Mouse (Mus musculus) thymus, adult 18-20 months (tissue): ENCODE results near the gene Olfr397.

Experiments
- DNase-seq, 2 experiments: peaks; one replicate each; pipeline ENCODE4 v3.0.0; 2022; ENCODE audit warnings: mixed read lengths in 2 of 2

The Olfr397 gene

DNA sequence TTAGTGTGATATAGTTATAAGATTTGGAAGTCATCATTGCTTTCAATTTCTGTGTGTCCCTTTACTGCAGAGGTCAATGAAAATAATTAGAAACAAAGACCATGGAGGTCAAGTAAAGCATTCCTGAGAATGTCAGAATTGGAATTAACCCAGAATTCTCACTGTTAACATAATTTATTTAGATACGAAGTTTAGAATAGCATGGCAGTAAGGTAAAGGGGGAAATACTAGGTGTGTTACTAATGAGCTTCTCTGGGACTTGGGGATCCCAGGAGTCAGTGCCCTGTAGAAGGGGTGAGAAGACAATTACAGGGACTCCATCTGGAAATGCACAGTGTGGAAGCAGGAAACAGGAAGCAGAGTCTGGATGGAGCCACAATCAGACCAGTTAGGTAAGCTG is at the start of gene Olfr397:
Gene Olfr397 (plus strand): TSS at position 301 of the 400 bp plus-strand sequence.
- no peak for DNase-seq

- no peak for DNase-seq
Measured at GRCm38 (mm10) chr11:73936377-73936776, 24.2 kb upstream of the Olfr397 start, which contains the start of gene Olfr23. Gene Olfr23 (plus strand): TSS chr11:73936677.

DNA sequence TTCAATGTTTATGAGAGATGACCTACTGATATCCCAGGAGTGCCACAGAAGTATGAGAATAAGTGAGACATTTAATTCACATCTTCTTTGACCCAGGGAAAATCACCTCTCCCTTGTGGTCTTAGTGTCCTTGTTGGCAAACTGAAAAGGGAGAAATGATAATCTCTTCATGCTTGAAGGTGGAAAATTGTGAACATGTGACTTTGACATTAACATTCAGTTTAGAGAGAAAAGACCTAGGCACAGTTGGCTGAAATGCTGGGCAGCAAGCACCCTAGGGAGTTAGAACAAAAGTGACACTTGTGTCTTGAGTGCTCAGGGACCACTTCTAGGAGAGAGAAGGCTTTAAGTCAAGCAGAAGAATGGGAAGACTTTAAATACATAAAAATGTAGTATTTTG is 29.7 kb downstream of the Olfr397 start, which contains the start of gene Olfr398:
Gene Olfr398 (minus strand): TSS at position 101 of the 400 bp plus-strand sequence.
- DNase-seq = no peak

GRCm38 (mm10) chr11:73993115-73993514 is 32.5 kb downstream of the Olfr397 start:
- no peak for DNase-seq
